Mouse (Mus musculus) inflammation-experienced regulatory T-cells, adult 6 months (primary cell): ENCODE data around the gene Gas7. TPM values are rescaled to one million over a fixed set of nuclear protein-coding genes. Genes with fewer than 3 reads are reported as not detected.

ENCODE experiments used
- ATAC-seq: one replicate; pipeline ENCODE4 v1.8.0; 2017
- polyA plus RNA-seq, 3 experiments: library from polyadenylated mRNA; unstranded; fragments of 100-300 nt; shearing (Covaris generic); gene quantifications; one replicate each; pipeline ENCODE4 v1.2.1; 2017

The Gas7 gene
- polyA plus RNA-seq, 3 experiments from 2014 or later = 0.09 to 12.6 TPM; not detected in 1

DNA sequence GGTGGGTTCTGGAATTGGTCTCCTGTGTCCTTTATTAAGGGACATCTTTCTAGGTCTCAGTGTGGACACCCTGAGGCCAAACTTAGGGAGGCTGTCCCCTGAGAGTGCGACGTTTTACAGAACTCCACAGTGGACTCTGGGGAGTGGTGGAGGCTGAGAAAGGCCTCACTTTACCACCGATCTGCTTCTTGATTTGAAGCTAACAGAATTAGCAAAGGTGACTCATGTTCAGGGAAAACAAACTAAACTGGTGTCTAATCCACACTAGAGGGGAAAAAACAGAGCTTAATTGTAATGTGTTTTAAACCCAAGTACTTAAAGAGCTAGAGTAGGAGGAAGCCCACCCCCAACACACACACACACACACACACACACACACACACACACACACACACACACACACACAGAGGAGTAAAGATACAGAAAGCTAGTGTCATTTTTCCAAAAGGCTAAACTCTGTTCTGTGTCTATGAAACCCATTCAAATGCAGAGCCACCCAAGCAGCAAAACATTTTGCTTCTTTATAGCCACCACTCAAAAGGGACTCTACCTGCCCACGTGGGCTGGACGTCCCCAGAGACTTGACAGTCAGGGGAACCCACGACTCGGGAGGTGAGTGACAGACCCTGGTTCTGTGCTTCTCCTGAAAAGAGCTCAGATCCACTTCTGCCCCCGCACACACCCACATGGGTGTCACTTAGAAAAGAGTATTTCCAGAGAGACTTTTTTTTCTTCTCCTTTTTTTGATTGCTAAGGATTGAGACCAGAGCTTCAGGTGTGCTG lies 268.2 kb downstream of the Gas7 start:
- ATAC-seq = no peak

- ATAC-seq = no peak
Measured at GRCm38 (mm10) chr11:67727095-67727494, 271.9 kb downstream of the Gas7 start.

DNA sequence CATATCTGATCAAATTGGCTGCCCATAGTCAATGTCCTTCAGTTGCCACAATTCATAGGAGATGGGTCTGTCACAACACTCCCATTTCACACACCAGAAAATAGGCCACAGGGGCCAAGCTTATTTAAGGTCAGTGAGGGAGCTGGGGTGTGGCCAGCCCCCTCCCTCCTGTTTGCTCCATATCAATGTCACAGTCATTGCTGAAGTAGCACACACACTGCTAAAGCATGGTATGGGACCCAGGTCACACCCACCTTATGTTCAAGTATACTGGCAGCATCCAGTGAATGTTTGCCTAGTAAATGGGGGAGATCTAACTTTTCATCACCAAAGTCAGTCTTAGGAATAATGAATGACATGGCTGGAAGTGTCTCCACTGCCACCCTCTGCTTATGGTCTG lies 273.5 kb downstream of the Gas7 start:
- ATAC-seq = no peak

DNA sequence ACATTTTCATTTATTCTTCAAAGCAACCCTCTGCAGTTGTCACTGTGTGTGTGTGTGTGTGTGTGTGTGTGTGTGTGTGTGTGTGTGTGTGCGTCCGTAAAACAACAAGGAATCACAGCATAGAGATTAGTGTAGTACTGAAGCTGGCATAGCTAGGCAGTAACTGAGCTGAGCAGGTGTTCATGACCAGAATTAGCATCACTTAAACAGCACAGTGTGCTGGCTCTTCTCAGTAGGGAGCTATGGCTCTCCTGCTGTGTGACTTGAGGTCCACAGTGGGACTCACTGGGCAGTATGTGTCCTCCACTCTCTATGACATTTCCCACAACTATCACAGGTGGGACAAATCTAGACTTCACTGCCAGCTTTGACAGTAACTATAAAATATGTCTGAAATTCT lies 275.8 kb downstream of the Gas7 start:
- ATAC-seq = no peak

- ATAC-seq = no peak
Measured at GRCm38 (mm10) chr11:67733726-67734125, 278.5 kb downstream of the Gas7 start.

DNA sequence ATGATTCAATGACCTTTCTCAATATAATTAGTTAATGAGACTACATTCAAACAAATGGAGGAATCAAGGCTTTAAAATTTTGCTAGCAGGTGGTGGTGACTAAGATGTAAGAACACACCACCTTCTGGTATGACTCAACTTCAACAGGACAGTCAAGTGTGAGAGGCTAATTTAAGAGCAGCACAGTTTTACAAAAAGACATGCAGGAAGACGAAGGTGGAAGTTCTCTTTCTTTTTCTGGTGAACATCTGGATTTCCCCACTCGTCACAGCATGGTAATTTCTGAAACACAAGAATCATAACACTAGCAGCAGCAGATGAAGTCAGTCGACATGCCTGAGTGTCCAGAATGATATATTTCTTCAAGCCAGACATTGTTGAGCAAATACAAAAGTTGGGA lies 279.4 kb downstream of the Gas7 start:
- no peak for ATAC-seq

GRCm38 (mm10) chr11:67738345-67738744 lies 283.1 kb downstream of the Gas7 start:
- no peak for ATAC-seq

Other genes with a start within 250 kb of the Gas7 start
- gene Myh4, start 217.4 kb upstream of the Gas7 start, polyA plus RNA-seq = under 1 TPM in 1 of 3 experiments, not detected in 2; 0.07 TPM
- gene Myh8, start 178.3 kb upstream of the Gas7 start, polyA plus RNA-seq = not detected
- not detected for gene Myh13, start 133.8 kb upstream of the Gas7 start, polyA plus RNA-seq
- not detected for gene Rcvrn, start 239.9 kb downstream of the Gas7 start, polyA plus RNA-seq